9 mouse cellular contexts compared by ENCODE assay signal in genomic region chr3:36137560-36137959, GRCm38 (mm10). TPM values are rescaled to one million over a fixed set of nuclear protein-coding genes. Genes with fewer than 3 reads are reported as not detected.
A peak's percentile ranks its signal among the peaks of the same experiment; 100 is the strongest.
DNase-seq lines count a peak whose midpoint lies in the region; ATAC-seq and TF ChIP-seq lines count a peak whose summit lies in the region.
"Had no signal": no experiment of that assay in that cellular context is flagged by ENCODE, and none has a peak within 500 bp of the region (broad histone marks: within the 10 kb centered on the region; RNA-seq: fewer than 3 reads in every experiment).

No protein-coding gene starts in this region.

- H3K27me3 ChIP-seq in MEL (ENCODE audit: control insufficient read depth in 1 of 2, insufficient read depth in 2 of 2, low read length in 2 of 2), result no peaks in the 10 kb centered on the region
- H3K27me3 ChIP-seq: embryonic facial prominence, embryonic 15.5 days; neural tube, embryonic 13.5 days had no signal

- H3K27ac ChIP-seq in layer of hippocampus, adult 2 months, result no peak overlapping the region
- no peak overlapping the region for H3K27ac ChIP-seq in MEL (ENCODE audit: control insufficient read depth, low read depth, low read length)
- H3K27ac ChIP-seq: embryonic facial prominence, embryonic 15.5 days; neural tube, embryonic 13.5 days had no signal

- no peaks in the 10 kb centered on the region for H3K9me3 ChIP-seq in MEL (replicated peaks; ENCODE audit: insufficient read depth, low read length)
- H3K9me3 ChIP-seq: embryonic facial prominence, embryonic 15.5 days; neural tube, embryonic 13.5 days had no signal

- no peak overlapping the region for H3K4me3 ChIP-seq in layer of hippocampus, adult 2 months
- H3K4me3 ChIP-seq in MEL (ENCODE audit: control insufficient read depth in 1 of 2, insufficient read depth in 1 of 2, low read depth in 2 of 2, low read length in 2 of 2), result no peak overlapping the region
- H3K4me3 ChIP-seq: embryonic facial prominence, embryonic 15.5 days; neural tube, embryonic 13.5 days had no signal

- TF ChIP-seq CTCF in layer of hippocampus, adult 2 months (conservative IDR thresholded peaks at IDR 0.05), result peak; percentile 71
- peak; percentile 19 to 72 (median 39); a peak in 5 of 6 replicates for TF ChIP-seq CTCF in MEL (IDR thresholded peaks at IDR 0.05 in 2 of 3, conservative IDR thresholded peaks at IDR 0.05 in 1 of 3; ENCODE audit: control insufficient read depth in 1 of 3, insufficient read depth in 1 of 3, low read depth in 2 of 3, low read length in 3 of 3, poor library complexity in 1 of 3, severe bottlenecking in 1 of 3)

- H3K36me3 ChIP-seq in MEL (ENCODE audit: control insufficient read depth in 1 of 2, insufficient read depth in 2 of 2, low read length in 2 of 2), result no peaks in the 10 kb centered on the region
- H3K36me3 ChIP-seq: embryonic facial prominence, embryonic 15.5 days; neural tube, embryonic 13.5 days had no signal

- ATAC-seq in megakaryocyte progenitor cell, adult 5-6 weeks (replicated peaks; ENCODE audit: poor library complexity), result peak; percentile 78
- ATAC-seq in cerebellum, adult (ENCODE audit: insufficient number of reproducible peaks, low FRiP score, low TSS enrichment), result no peak

- no peak for TF ChIP-seq EP300 in MEL (IDR thresholded peaks at IDR 0.05; ENCODE audit: low read depth in 1 of 2, low read length in 2 of 2)

- intact Hi-C loops in left cerebral cortex, postnatal 4 days (cut with DNase I), result no loop called here

- no peaks in the 10 kb centered on the region for H3K4me1 ChIP-seq in MEL (ENCODE audit: control insufficient read depth in 1 of 2, insufficient read depth in 2 of 2, low read length in 2 of 2)
- H3K4me1 ChIP-seq: embryonic facial prominence, embryonic 15.5 days; neural tube, embryonic 13.5 days had no signal

- H3K9ac ChIP-seq in MEL (ENCODE audit: control insufficient read depth, low read depth, low read length, poor library complexity, severe bottlenecking), result no peak overlapping the region
- H3K9ac ChIP-seq: embryonic facial prominence, embryonic 15.5 days; neural tube, embryonic 13.5 days had no signal

- DNase-seq in layer of hippocampus, adult 2 months (ENCODE audit: low spot score in 2 of 2), result no peak
- DNase-seq in layer of hippocampus, postnatal 36 days, result no peak
- DNase-seq in MEL (ENCODE audit: low read depth, low spot score), result peak; percentile 69
- peak; percentile 50 for DNase-seq in c-Kit-positive CD71-positive TER-119-negative erythroid progenitor cells, embryonic 14.5 days (ENCODE audit: low read depth)
- DNase-seq in left cerebral cortex, postnatal 4 days, result no peak

- TF ChIP-seq RAD21 in MEL (IDR thresholded peaks at IDR 0.05; ENCODE audit: low read depth, low read length), result peak; percentile 76

- no peak for TF ChIP-seq POLR2A in MEL (IDR thresholded peaks at IDR 0.05; ENCODE audit: control insufficient read depth in 1 of 2, insufficient read depth in 1 of 2, low read depth in 1 of 2, low read length in 2 of 2, poor library complexity in 1 of 2)

- no peaks in the 10 kb centered on the region for H3K79me2 ChIP-seq in MEL (ENCODE audit: control insufficient read depth, insufficient read depth, low read length, poor library complexity)

TF ChIP-seq in MEL, 35 proteins besides CTCF, POLR2A, EP300 and RAD21:
- TF ChIP-seq SMC3 (IDR thresholded peaks at IDR 0.05; ENCODE audit: low read depth, low read length) (peak; percentile 74), TAL1 (IDR thresholded peaks at IDR 0.05; ENCODE audit: low read length) (no peak), MYB (IDR thresholded peaks at IDR 0.05; ENCODE audit: low read depth, low read length) (no peak), MAFK (IDR thresholded peaks at IDR 0.05; ENCODE audit: borderline replicate concordance, low read depth, low read length) (no peak), TBP (IDR thresholded peaks at IDR 0.05; ENCODE audit: low read depth, low read length) (no peak), MAZ (IDR thresholded peaks at IDR 0.05; ENCODE audit: low read depth, low read length) (no peak), ZMIZ1 (IDR thresholded peaks at IDR 0.05; ENCODE audit: low read depth, low read length) (no peak), UBTF (IDR thresholded peaks at IDR 0.05; ENCODE audit: borderline replicate concordance, insufficient read depth, low read depth, low read length) (no peak), HCFC1 (IDR thresholded peaks at IDR 0.05; ENCODE audit: low read depth, low read length) (no peak), MEF2A (IDR thresholded peaks at IDR 0.05; ENCODE audit: extremely low read depth, insufficient replicate concordance, low read depth, low read length, poor library complexity, severe bottlenecking) (no peak), TCF12 (IDR thresholded peaks at IDR 0.05; ENCODE audit: low read depth, low read length) (no peak), GATA1 (IDR thresholded peaks at IDR 0.05; ENCODE audit: low read depth, low read length) (peak; percentile 62), ZNF384 (IDR thresholded peaks at IDR 0.05; ENCODE audit: low read depth, low read length) (no peak; the same call in 1 of the 2 replicates), POLR2AphosphoS5 (IDR thresholded peaks at IDR 0.05; ENCODE audit: borderline replicate concordance, low read depth, low read length) (no peak), ZC3H11A (IDR thresholded peaks at IDR 0.05; ENCODE audit: low read depth, low read length) (peak; percentile 62), MYC (IDR thresholded peaks at IDR 0.05; ENCODE audit: low read depth, low read length) (no peak), USF2 (IDR thresholded peaks at IDR 0.05; ENCODE audit: borderline replicate concordance in 1 of 2, insufficient read depth in 1 of 2, low read depth in 1 of 2, low read length in 2 of 2) (no peak), KAT2A (conservative IDR thresholded peaks at IDR 0.05; ENCODE audit: low read depth, low read length) (no peak), SIN3A (IDR thresholded peaks at IDR 0.05; ENCODE audit: low read length) (no peak), E2F4 (IDR thresholded peaks at IDR 0.05; ENCODE audit: borderline replicate concordance, low read depth, low read length) (no peak), GABPA (IDR thresholded peaks at IDR 0.05; ENCODE audit: low read depth, low read length) (no peak), JUND (IDR thresholded peaks at IDR 0.05; ENCODE audit: low read depth, low read length) (no peak), NELFE (IDR thresholded peaks at IDR 0.05; ENCODE audit: low read depth, low read length) (no peak), POLR2AphosphoS2 (IDR thresholded peaks at IDR 0.05; ENCODE audit: low read length) (no peak)

RNA-seq across cellular contexts. Expression of gene D3Ertd254e, which starts 13.3 kb away (rescaled TPM):
- 10 to 100 TPM; 16.2 to 18.9 TPM for total RNA-seq in layer of hippocampus, adult 2 months (2021)
- 10 to 100 TPM; 17.1 to 19.4 TPM for total RNA-seq in layer of hippocampus, postnatal 36 days (2021)
- 3.3 and 3.7 TPM in 2 replicates for total RNA-seq in MEL (2012; rRNA removed)
- 10 to 100 TPM in 1 of 2 experiments, 1 to 10 TPM in 1; 5.4 to 29.6 TPM for polyA plus RNA-seq in MEL (2012; ENCODE audit: insufficient read depth in 1 of 2, insufficient read length in 2 of 2, low read depth in 1 of 2, low replicate concordance in 2 of 2, missing spikeins in 1 of 2)
- 5.8 and 6.2 TPM in 2 replicates for total RNA-seq in megakaryocyte progenitor cell, adult 5-6 weeks (2015)
- total RNA-seq in megakaryocyte progenitor cell, adult 5-6 weeks (2017), result 5.2 and 6.0 TPM in 2 replicates
- 10 to 100 TPM; 23.2 to 23.4 TPM for total RNA-seq in left cerebral cortex, postnatal 4 days (2021)

Comparison
In these comparisons a context has a peak if more than half of its experiments do, and no peak if none do; other contexts are left out.
1. DNase-seq: peak in MEL (single experiment) and c-Kit-positive CD71-positive TER-119-negative erythroid progenitor cells, embryonic 14.5 days (single experiment); none in layer of hippocampus, adult 2 months (0 of 2), layer of hippocampus, postnatal 36 days (0 of 2) and left cerebral cortex, postnatal 4 days (single experiment).